Mouse (Mus musculus) gastrocnemius, postnatal 10 days (tissue): ENCODE results near the gene Srgap3. TPM values are rescaled to one million over a fixed set of nuclear protein-coding genes. Genes with fewer than 3 reads are reported as not detected.
"Not testable (repeated sequence)": the region's sequence is repeated elsewhere in the genome, so short reads cannot be mapped to it uniquely, and the experiment has no call there.

Source experiments
- DNase-seq: peaks from one replicate; pipeline ENCODE4 v3.0.0; 2021; ENCODE audit warnings: mixed read lengths
- total RNA-seq, 2 experiments: library from RNA; stranded (reverse); gene quantifications; 2 replicates each; pipeline ENCODE4 v1.2.3; 2021

The Srgap3 gene
- total RNA-seq, 2 experiments from 2014 or later, result 7.8 to 12.4 TPM

DNA sequence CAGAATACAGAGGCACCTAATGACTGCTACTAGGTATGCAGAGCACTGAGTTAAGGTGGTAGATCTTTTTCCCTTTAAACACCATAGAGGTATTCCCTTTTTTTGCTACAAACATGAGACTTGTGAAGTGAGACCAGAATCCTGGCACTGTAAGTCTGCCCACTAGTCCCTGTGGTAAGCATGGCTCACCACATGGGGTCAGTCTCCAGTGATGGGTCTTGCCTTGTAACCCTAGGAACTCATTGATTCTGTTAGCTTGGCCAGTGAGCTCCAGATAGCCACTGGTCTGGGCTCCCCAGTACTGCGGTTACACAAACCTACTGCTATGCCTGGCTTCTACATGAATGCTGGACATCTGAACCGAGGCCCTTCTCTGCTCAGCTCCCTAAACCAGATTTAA lies 204.8 kb downstream of the Srgap3 start:
- no peak for DNase-seq

DNA sequence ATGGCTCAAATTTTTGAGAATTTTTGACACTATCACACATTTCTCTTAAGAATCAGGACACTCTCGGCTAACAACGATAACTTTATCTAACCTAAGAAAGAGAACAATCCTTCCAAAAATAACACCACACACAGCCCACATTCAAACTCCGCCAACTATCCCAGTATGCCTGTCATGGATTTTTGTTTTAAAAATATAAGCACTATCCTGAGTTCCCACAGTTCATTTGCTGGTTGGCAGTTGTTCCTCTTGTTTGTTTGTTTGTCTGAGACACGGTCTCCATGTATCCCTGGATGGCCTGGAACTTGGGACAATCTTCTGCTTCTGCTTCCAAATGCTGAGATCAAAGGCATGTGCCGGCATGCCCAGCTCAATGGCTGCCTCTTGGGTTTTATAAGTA lies 205.3 kb downstream of the Srgap3 start:
- DNase-seq, result no peak

DNA sequence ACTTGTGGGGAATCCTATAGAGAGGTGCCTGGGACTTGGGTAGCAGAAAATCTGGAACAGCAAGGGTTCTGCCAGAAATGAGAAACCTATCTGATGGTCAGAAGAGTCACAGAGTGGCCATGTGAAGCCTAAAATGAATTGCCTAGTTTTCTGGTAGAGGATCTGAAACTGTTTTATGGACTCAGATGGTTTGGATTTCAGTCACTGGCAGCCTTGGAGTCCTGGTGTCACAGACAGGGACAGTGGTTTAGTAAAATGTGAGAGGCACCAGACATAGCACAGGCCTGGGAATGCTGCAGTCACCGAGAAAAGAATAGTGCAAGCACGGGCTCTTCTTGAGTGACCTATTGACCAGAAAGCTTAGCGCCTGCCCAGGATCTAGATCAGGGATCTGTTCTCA lies 207.4 kb downstream of the Srgap3 start:
- DNase-seq, result no peak

DNA sequence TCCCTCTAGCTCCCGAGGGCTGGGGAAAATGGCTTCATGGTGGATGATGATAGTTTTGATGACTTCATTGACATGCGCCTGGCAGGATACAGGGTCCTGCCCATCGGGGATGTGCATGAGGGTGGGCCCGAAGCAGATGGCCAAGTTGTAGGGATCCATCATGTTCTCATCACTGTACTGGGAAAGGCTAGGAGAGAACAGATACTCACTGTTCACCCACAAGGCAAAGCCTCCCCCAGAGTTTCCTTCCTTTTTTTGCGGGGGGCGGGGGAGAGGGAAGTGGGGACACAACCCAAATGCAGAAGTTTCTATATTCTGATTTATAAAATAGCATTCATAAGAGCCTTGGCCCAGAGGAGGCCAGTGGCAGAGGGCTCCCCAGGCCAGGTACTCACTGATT lies 208.1 kb downstream of the Srgap3 start:
- DNase-seq, result no peak

DNA sequence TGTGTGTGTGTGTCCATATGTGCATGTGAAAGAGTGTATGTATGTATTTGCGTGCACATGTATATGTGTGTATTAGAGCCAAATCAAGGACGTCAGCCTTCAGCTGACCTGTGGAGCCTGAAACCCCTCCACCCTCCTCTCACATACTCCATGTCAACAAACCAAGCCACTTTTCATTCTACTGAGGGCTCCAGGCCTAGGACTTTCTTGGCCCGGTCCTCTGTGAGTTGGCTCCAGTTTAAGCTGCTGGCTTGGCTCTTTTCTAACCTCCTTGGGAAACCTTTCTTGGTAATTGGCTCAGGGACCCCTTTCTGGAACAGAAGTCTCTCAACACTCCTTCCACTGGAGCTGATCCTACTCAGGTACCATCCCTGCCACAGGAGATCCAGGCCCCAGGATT lies 210.6 kb downstream of the Srgap3 start:
- no peak for DNase-seq

DNA sequence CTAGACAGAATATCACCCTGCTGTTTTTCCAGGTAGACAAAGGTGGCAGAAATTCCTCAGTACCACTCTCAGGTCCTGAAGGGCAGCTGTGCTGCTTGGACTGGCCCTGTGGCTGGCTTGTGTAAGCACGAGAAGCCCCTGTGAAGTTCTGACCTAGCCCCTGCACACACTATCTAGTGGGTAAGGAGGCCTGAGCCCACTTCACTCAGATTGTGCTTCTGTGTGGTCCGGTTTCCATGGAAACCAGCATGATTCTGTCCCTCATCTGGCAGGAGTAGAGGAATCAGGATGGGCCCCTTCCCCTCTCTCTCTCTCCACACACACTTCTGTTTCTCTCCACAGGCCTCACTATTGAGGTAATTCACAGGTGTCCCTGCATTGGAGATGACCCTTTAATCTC lies 212.0 kb downstream of the Srgap3 start:
- no peak for DNase-seq

DNA sequence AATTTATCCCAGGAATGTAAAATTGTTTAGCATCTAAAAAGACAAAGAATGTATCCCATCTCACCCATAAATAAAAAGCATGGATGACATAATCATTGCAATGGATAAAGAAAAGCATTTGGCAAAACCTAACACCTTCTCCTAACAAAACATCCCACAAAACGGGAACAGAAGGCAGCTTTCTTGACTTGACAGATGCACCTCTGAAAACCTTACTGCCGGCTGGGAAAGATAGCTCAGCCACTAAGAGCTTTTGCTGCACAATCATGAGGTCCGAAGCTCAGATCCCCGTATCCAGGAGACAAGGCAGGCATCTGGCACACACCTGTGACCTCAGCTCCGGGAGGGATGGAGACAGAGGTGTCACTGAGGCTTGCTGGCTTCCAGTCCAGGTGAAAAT lies 213.1 kb downstream of the Srgap3 start:
- no peak for DNase-seq

DNA sequence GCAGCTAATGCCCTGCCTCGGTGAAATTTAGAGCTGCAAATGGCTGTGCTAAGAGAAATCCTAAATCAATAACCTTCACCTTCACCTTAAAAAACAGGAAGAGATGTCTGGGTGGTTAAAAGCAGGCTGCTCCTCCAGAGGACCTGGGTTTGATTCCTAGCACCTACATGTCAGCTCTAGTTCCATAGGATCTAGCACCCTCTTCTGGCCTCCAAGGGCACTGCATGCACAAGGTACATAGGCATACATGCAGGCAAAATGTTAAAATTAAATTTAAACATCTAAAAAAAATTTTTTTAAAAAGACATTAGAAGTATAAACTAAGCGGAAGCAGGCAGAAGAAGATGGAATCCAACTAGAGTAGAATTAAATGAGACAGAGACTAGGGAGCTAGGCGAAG lies 214.6 kb downstream of the Srgap3 start:
- DNase-seq, result no peak

DNA sequence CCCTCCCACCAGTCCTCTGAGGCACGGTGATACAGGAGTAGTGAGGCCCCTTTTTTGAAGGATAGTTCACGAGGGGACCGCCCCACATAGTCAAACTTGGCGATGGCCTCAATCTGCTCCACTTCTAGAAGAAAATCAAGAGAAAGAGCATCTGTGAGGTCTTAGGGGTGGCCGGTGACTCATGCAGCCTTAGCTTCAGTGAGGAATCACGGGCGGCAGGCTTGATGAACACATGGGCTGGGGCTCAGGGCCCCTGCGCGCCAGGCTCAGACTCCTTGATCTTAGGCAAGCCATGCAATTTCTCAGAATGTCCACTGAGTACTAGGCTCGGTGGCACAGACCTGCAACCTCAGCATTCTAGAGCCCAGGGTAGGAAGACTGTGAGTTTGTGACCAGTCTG lies 215.7 kb downstream of the Srgap3 start:
- no peak for DNase-seq

DNA sequence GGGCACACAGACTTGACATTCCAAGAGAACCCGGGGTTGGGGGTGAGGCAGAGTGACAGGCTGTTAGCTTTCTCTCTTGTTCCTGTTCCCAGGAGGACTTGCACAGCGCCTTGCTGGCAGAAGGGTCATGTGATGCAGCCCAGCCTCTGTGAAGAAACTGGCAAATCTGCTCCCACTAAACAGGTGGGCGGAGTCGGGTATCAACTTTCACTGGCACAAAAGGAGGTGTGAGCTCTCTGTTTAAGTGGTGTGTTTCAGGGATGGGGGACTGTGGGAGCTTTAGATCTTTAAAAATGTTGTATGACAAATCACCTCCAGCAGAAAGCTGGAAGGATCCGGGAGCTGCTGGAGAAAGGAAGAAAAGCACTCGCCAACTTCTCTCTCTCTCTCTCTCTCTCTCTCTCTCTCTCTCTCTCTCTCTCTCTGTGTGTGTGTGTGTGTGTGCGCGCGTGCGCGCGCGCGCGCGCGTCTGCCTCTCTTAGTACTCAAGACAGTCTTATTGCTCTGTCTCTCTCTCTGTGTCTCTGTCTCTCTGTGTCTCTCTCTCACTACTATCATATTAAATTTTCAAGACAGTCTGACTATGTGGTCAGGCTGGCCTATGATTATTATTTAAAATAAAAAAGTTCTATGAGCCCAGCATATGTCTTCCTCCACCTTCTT lies 218.2 kb downstream of the Srgap3 start:
- DNase-seq, result peak; percentile 22

DNA sequence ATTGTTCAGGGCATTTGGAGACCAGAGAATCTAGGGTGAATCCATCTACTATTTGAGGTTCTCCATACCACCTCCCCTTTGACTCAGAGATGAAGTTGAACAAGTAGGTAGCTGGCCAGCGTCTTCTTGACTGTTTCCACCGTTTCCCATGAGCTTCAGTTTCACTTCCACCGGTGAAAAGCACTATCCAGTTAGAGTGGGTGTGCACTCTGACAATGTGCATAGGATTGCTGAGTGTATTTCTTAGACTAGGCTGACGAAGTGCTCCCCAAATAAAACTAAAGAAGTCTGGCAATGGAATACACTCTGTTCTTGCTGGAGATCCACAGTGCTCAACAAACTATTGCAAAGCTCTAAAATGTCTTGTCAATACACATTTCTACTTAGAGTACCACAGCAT lies 221.6 kb downstream of the Srgap3 start:
- no peak for DNase-seq

DNA sequence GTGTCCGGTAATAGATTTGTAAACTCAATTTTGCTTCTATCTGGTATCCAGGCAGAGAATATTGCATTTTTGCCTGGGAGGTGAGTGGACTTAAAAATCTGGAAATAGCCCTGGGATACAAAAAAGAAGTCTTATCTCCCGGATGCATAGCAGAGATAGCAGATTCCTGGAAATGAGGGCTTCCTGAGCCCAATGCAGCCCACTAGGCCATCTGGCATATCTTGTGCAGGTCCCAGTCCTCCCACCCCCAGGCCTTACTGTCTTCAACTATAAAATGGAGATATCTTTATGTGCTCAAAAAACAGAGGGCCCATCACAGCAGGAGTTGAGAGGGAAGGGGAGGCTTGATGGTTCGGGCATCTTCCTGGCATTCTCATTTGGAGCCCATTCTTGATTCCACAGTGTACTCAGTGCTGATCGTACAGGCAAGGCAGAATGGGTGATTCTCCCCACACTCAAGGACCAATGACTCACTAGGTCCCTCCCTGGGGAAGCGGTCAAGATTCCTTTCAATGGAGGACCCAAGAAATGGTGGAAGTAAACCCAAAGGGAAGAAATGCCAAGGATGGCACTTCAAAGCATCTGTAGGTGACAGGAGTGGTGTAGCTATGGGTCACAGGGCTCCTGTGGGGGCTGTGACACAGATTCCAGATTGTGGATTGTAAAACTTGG lies 226.5 kb downstream of the Srgap3 start:
- no peak for DNase-seq

DNA sequence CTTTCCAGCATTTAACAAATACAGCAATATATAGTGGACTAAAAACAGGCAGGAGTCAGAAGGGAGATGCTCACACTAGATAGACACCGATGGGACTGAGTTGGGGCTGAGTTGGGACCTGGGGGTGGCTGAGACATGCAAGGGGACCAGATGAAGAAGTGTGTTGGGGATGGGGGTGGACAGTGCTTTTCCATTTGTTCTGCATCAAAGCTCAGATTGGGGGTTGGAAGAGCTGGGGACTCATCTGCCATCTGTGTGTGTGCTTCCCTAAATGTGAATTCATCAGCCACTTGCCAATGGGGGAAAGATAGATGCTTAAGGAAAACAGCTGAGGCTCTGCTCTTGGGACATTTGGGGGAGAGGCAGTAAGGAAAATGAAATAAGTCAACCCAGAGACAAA lies 227.1 kb downstream of the Srgap3 start:
- DNase-seq, result no peak

DNA sequence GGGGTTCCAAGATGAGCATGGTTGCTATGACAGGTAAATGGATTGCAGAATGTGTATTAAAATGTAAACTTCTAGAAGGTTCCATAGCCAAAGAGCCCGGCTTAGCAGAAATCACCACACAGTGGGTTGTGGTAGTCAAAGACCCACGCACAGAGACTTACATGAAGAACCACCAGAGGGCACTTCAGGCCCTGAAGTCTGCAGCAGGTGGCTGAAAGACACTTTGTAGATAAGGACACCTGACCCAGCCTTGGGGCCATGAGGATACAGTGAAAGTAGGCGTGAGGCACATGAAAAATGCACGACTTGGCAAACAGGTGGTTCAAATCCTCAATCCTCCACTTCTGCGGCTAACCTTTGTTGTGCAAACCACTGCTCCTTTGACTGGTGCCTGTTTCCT lies 229.9 kb downstream of the Srgap3 start:
- DNase-seq, result no peak

DNA sequence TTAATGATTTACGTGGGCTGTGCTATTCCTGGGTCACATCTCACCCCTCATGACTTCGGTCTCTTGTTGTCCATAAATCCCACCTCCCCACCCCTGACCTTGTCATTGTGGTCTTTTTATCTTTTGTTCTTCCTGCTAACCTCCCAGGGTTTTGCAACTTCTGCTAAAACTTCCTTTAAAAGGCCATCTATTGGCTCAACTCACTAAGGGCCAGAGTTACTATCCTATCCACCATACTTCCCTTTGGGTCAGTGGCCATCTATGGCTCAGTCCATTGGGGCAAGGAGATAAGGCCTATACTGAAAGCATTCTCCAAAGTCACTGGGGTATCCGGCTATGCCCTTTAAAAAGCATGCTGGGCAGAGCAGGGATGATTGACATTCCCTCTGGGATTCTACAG lies 233.1 kb downstream of the Srgap3 start:
- DNase-seq, result no peak

DNA sequence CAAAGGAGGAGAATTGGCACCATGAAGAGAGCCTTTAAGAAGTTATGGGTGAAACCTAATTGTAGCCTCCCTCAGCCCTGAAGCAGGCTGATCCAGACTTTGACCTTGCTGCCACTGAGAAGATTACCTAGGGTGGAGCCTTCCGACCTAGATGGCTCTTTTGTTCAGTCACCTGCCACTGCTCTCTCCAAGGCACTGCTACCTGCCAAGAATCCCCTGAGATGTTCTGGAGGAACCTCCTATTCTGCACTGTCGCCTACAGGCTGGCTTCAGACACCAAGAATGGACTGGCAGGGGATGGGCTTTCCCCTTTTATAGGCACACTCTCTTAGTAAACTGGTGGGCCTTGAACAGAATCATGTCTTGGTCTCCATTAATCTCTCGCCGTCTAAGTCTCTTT lies 244.8 kb downstream of the Srgap3 start:
- DNase-seq, result not testable (repeated sequence)

DNA sequence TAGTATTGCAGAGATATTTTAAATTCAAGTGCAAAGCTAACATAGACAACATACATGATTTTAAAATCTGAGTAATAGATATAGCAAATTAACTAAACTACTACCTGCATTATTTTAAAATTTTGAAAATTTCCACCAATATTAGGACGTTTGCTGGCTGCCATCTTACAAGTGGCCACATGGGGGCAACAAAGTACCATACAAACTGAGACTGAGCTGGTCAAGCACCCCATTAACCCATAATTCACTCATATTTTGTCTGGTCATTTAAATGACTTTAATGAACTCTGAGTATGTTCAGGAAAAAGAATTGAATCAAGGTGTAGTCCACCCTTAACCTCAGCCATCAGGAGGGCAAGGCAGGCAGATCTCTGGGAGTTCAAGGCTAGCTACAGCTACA lies 246.7 kb downstream of the Srgap3 start:
- peak; percentile 64 for DNase-seq

DNA sequence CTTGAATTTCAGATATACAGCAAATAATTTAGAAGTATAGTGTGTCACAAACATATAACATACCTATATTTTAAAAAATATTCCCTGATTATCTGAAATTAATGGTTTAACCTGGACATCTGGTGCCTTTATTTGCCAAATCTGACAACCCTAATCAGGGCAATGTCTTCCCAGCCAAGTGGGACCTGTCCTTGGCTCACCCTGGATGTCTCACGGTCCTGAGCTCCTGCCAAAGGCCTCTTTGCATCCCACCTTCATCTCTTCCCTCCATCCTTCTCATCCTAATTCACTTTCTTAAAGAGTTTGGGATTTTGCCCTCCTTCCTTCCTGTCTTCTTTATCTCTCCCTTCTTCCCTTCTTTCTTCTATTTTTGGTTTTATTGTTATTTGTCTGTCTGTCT lies 248.0 kb downstream of the Srgap3 start:
- no peak for DNase-seq

DNA sequence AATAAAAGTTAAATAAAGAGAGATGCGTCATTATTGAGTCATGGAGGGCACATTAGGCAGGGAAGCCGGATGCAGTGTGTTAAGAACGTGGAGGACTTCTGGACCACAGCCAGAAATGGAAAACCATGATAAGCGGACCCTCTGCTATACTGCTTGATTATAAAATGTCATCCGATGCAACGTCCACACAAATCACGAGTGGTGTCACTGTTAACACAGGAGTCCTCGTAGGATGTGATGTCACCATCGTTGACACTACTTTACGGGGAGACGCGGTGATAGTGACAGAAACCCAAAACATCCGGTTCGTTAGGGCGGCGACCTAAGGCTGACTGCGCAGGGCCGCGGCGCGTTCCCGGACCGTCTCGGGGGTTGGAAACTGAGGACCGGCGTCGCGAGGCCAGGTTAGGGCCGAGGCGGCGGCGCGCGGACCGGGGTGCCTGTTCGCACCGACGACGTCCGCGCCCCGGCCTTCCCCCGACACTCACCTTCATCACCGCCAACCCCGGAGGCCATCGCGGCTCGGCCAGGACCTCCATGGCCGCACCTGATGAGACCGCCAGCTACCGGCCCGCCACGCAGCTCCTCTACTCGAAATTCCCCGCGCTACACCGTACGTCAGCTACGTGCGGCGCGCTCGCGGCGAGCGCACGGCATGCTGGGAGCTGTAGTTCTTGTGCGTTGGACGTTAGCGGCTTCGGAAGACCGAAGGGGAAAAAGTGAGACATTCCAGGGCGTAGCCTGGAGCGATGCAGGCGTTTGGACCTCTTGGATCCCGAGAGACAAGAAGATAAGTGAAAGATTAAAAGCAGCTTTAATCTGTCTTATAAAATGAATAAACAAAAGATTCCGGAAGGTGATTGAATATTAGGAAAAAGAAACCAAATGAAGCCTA lies 250.8 kb downstream of the Srgap3 start, which contains the start of gene Rad18:
Gene Rad18, minus strand, starts transcription at position 631 of the 895 bp plus-strand sequence.
- peak; percentile 84 for DNase-seq

DNA sequence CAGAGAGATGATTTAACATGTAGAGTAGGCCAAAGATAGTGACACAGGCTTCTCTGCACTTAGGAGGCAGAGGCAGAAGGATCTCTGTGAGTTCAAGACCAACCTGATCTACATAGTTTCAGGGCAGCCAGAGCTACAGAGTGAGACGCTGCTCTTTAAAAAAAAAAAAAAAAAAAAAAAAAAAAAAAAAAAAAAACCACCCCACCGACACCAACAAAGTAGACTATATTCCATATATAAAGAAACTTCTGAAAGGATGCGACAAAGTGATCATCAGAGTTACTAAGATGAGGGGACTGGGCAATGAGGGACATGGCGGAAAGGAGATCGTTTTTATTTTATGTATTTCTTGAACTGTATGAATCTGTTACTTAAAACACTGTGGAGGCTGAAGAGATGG lies 252.6 kb downstream of the Srgap3 start:
- no peak for DNase-seq

DNA sequence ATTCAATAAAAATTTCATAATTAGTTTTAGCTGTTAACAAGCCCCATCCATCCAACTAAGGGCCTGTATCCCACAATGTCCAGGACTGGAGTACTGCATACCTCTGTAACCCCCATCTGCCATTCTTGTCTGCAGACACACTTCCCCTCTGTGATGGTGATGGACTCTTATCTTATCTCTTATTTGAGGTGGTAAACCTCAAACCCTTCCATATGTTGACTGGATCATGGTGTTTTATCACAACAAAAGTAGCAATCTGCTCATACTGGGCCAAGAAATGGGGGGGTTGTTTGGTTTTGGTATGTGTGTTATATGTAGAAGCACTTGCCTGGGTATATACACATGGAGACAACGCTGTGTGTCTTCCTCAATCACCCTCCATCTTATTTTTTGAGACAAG lies 255.5 kb downstream of the Srgap3 start:
- DNase-seq, result no peak

DNA sequence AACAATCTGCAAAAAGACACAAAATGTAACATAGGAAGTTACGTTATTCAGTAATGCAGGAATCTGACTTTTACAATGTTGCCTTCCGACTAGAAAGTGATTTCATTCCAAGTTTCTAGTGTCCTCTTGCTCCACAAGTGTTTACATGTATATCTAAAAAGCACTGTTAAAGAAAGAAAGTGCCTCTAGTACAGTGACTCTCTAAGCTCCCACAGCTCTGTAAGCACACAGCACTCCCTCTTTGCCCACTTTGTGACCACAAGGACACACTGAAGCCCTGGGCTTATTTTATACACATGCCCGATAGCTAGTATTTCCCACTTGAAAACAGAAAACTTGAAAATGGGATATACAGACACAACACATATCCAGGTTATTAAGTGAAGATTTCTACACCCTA lies 259.0 kb downstream of the Srgap3 start:
- no peak for DNase-seq

DNA sequence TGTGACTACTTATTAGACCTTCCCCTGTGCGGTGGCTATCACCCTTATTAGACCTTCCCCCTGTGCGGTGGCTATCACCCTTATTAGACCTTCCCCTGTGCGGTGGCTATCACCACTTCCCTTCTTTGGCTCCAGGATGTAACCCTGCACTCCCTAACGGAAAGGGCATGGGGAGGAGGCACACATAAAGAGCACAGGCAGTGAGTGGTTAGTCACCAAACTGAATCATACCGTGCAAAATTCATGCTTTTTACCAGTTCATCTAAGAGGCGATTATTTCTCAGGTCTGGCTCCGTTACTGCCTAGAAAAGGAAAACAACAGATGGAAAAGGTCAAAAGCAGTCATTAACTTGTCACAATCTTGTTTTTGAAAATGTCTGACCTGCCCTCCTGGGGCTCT lies 260.6 kb downstream of the Srgap3 start:
- no peak for DNase-seq
